Mouse (Mus musculus) left cerebral cortex, postnatal 25 days (tissue): ENCODE results near the gene Rab8b. TPM values are rescaled to one million over a fixed set of nuclear protein-coding genes. Genes with fewer than 3 reads are reported as not detected.
"Not testable (repeated sequence)": the region's sequence is repeated elsewhere in the genome, so short reads cannot be mapped to it uniquely, and the experiment has no call there.

Experiments used
- DNase-seq, 2 experiments: peaks; one replicate each; pipeline ENCODE4 v3.0.0; 2022; ENCODE audit warnings: low spot score in 2 of 2, mixed read lengths in 1 of 2
- intact Hi-C: fragments of 180-260 bp; cut with DNase I; formaldehyde crosslinking; loops from one replicate; pipeline ENCODE4 v1.15.1; 2025
- total RNA-seq, 2 experiments: library from RNA; stranded (reverse); gene quantifications; 2 replicates each; pipeline ENCODE4 v1.2.3; 2021

Rab8b gene
- total RNA-seq, 2 experiments from 2014 or later = 27.2 to 31.0 TPM

- intact Hi-C loops = loop anchor here (5.0 kb wide), 1 partner anchor 74 kb away; no protein-coding TSS in a partner anchor
- peak; percentile 24 to 62 for DNase-seq
Observed at GRCm38 (mm10) chr9:66863456-66863855, 56.0 kb downstream of the Rab8b start.

- intact Hi-C loops = loop anchor here (5.0 kb wide), 1 partner anchor 75 kb away; no protein-coding TSS in a partner anchor
Observed at GRCm38 (mm10) chr9:66862202-66862601, 57.3 kb downstream of the Rab8b start.

GRCm38 (mm10) chr9:66861104-66861767 lies 58.3 kb downstream of the Rab8b start:
- intact Hi-C loops = loop anchor here (5.0 kb wide), 1 partner anchor 76 kb away; no protein-coding TSS in a partner anchor
- no peak for DNase-seq

More at GRCm38 (mm10) chr9:66862202-66862601, 57.3 kb downstream of the Rab8b start:
- DNase-seq = no peak

- intact Hi-C loops = no loop called here
Observed at GRCm38 (mm10) chr9:66859523-66859922, 60.0 kb downstream of the Rab8b start.

GRCm38 (mm10) chr9:66855865-66856264 lies 63.6 kb downstream of the Rab8b start:
- DNase-seq = no peak
- intact Hi-C loops = no loop called here

More at GRCm38 (mm10) chr9:66859523-66859922, 60.0 kb downstream of the Rab8b start:
- no peak for DNase-seq

GRCm38 (mm10) chr9:66852592-66852991 lies 66.9 kb downstream of the Rab8b start:
- intact Hi-C loops = no loop called here
- no peak for DNase-seq

- intact Hi-C loops = no loop called here
- no peak for DNase-seq
Observed at GRCm38 (mm10) chr9:66850966-66851365, 68.5 kb downstream of the Rab8b start.

- no peak for DNase-seq
- intact Hi-C loops = no loop called here
Observed at GRCm38 (mm10) chr9:66846822-66847221, 72.7 kb downstream of the Rab8b start.

GRCm38 (mm10) chr9:66835097-66835480 lies 84.4 kb downstream of the Rab8b start:
- intact Hi-C loops = no loop called here
- no peak for DNase-seq

GRCm38 (mm10) chr9:66834318-66835096 lies 85.0 kb downstream of the Rab8b start, which contains the start of gene Aph1c:
Aph1c (minus strand) TSS chr9:66834726.
- intact Hi-C loops = loop anchor here (1.0 to 5.0 kb wide), 2 partner anchors 85 to 103 kb away; partner anchors contain the start of gene Rab8b
- DNase-seq = peak; percentile 98 to 100

- DNase-seq = peak in 1 of 2 experiments; percentile 18
- intact Hi-C loops = loop anchor here (1.0 to 5.0 kb wide), 2 partner anchors 85 to 103 kb away; partner anchors contain the start of gene Rab8b
Observed at GRCm38 (mm10) chr9:66833851-66834250, 85.6 kb downstream of the Rab8b start.

- intact Hi-C loops = loop anchor here (5.0 kb wide), 1 partner anchor 105 kb away; no protein-coding TSS in a partner anchor
- DNase-seq = no peak
Observed at GRCm38 (mm10) chr9:66832366-66832908, 87.0 kb downstream of the Rab8b start.

GRCm38 (mm10) chr9:66825990-66826389 lies 93.5 kb downstream of the Rab8b start:
- intact Hi-C loops = loop anchor here (5.0 kb wide), 2 partner anchors 179 to 314 kb away; partner anchors contain the start of gene Fbxl22
- peak; percentile 28 to 67 for DNase-seq

GRCm38 (mm10) chr9:66822255-66822654 lies 97.2 kb downstream of the Rab8b start:
- intact Hi-C loops, DNase-seq: not testable (repeated sequence)

GRCm38 (mm10) chr9:66820996-66821395 lies 98.5 kb downstream of the Rab8b start:
- intact Hi-C loops = loop anchor here (2.0 kb wide), 1 partner anchor 40 kb away; no protein-coding TSS in a partner anchor

GRCm38 (mm10) chr9:66813392-66813791 lies 106.1 kb downstream of the Rab8b start:
- intact Hi-C loops = no loop called here
- DNase-seq = no peak

More at GRCm38 (mm10) chr9:66820996-66821395, 98.5 kb downstream of the Rab8b start:
- no peak for DNase-seq

GRCm38 (mm10) chr9:66805951-66806350 lies 113.5 kb downstream of the Rab8b start:
- intact Hi-C loops, DNase-seq: not testable (repeated sequence)

- DNase-seq = no peak
- intact Hi-C loops = no loop called here
Observed at GRCm38 (mm10) chr9:66801947-66802346, 117.5 kb downstream of the Rab8b start.

- intact Hi-C loops = loop anchor here (5.0 kb wide), 1 partner anchor 246 kb away; no protein-coding TSS in a partner anchor
- DNase-seq = no peak
Observed at GRCm38 (mm10) chr9:66796739-66797138, 122.7 kb downstream of the Rab8b start, which contains the start of gene Gm10647. Gm10647 (plus strand) TSS chr9:66797039.
